9 mouse cellular contexts compared by ENCODE assay signal in genomic region chr1:162039808-162040207, GRCm38 (mm10).
A peak's percentile ranks its signal among the peaks of the same experiment; 100 is the strongest.
DNase-seq lines count a peak whose midpoint lies in the region; ATAC-seq and TF ChIP-seq lines count a peak whose summit lies in the region.
"Had no signal": no experiment of that assay in that cellular context is flagged by ENCODE, and none has a peak within 500 bp of the region (broad histone marks: within the 10 kb centered on the region; RNA-seq: fewer than 3 reads in every experiment).

No protein-coding gene starts in this region.

- no peaks in the 10 kb centered on the region for H3K9me3 ChIP-seq in kidney, postnatal 0 days (replicated peaks; ENCODE audit: low read length)
- no peaks in the 10 kb centered on the region for H3K9me3 ChIP-seq in hindbrain, embryonic 14.5 days (ENCODE audit: control insufficient read depth, low read length)
- H3K9me3 ChIP-seq: neural tube, embryonic 13.5 days had no signal

- H3K9ac ChIP-seq in kidney, postnatal 0 days (ENCODE audit: low read depth, low read length): no peak overlapping the region
- H3K9ac ChIP-seq in hindbrain, embryonic 14.5 days: no peak overlapping the region
- H3K9ac ChIP-seq: neural tube, embryonic 13.5 days had no signal

- H3K36me3 ChIP-seq in kidney, postnatal 0 days (ENCODE audit: insufficient read depth, low read length): no peaks in the 10 kb centered on the region
- no peaks in the 10 kb centered on the region for H3K36me3 ChIP-seq in hindbrain, embryonic 14.5 days (replicated peaks; ENCODE audit: control insufficient read depth, insufficient read depth)
- H3K36me3 ChIP-seq: neural tube, embryonic 13.5 days had no signal

- no peak overlapping the region for H3K4me2 ChIP-seq in kidney, postnatal 0 days (ENCODE audit: low read length)
- H3K4me2 ChIP-seq in hindbrain, embryonic 14.5 days (replicated peaks): no peak overlapping the region
- H3K4me2 ChIP-seq: neural tube, embryonic 13.5 days had no signal

- no peak for ATAC-seq in kidney, postnatal 0 days (replicated peaks; ENCODE audit: low FRiP score, low read depth)
- no peak for ATAC-seq in hindbrain, embryonic 14.5 days (ENCODE audit: low FRiP score)

- H3K27me3 ChIP-seq in kidney, postnatal 0 days (ENCODE audit: insufficient read depth, low read length): no peaks in the 10 kb centered on the region
- H3K27me3 ChIP-seq in hindbrain, embryonic 14.5 days (ENCODE audit: control insufficient read depth, insufficient read depth, low read length): no peaks in the 10 kb centered on the region
- H3K27me3 ChIP-seq: neural tube, embryonic 13.5 days had no signal

- H3K4me1 ChIP-seq in kidney, postnatal 0 days (replicated peaks; ENCODE audit: insufficient read depth, low read length): peaks cover 7% of the 10 kb centered on the region
- peaks cover 24% of the 10 kb centered on the region for H3K4me1 ChIP-seq in hindbrain, embryonic 14.5 days (replicated peaks; ENCODE audit: control insufficient read depth, insufficient read depth, low read length)

- no peak overlapping the region for H3K4me3 ChIP-seq in kidney, postnatal 0 days (replicated peaks; ENCODE audit: low read depth, low read length)
- H3K4me3 ChIP-seq in hindbrain, embryonic 14.5 days (replicated peaks; ENCODE audit: low read length): no peak overlapping the region
- H3K4me3 ChIP-seq: neural tube, embryonic 13.5 days had no signal

- WGBS in kidney, postnatal 0 days: 51% methylated on average over 7 of the region's 7 CpGs
- 66% methylated on average over 7 of the region's 7 CpGs for WGBS in hindbrain, embryonic 14.5 days

- peak overlapping the region; percentile 47; the same call in 1 of the 2 replicates for H3K27ac ChIP-seq in kidney, postnatal 0 days
- H3K27ac ChIP-seq in hindbrain, embryonic 14.5 days: no peak overlapping the region

- DNase-seq in testis, postnatal 14 days (ENCODE audit: low spot score): peak; percentile 63
- no peak for DNase-seq in testis, postnatal 10 days (ENCODE audit: low spot score)
- DNase-seq in heart, adult 8-10 months (ENCODE audit: low spot score): peak; percentile 56
- DNase-seq in kidney, postnatal 0 days (ENCODE audit: low spot score): peak; percentile 57
- no peak for DNase-seq in hindbrain, embryonic 14.5 days (ENCODE audit: low spot score)
- DNase-seq in embryo, embryonic 10 days (ENCODE audit: low spot score): no peak
- DNase-seq in MN1 (ENCODE audit: low spot score): no peak
- DNase-seq: layer of hippocampus, postnatal 36 days had no signal

- TF ChIP-seq CTCF in kidney, postnatal 0 days (IDR thresholded peaks at IDR 0.05; ENCODE audit: low read depth): no peak

Comparison
In these comparisons a context has a peak if more than half of its experiments do, and no peak if none do; other contexts are left out.
1. DNase-seq: peak in testis, postnatal 14 days (single experiment), heart, adult 8-10 months (single experiment) and kidney, postnatal 0 days (single experiment); none in testis, postnatal 10 days (single experiment), hindbrain, embryonic 14.5 days (single experiment), embryo, embryonic 10 days (single experiment) and MN1 (single experiment).